Mouse (Mus musculus) retina, postnatal 7 days (tissue): ENCODE measurements around the gene Lhx5.

ENCODE experiments used
- DNase-seq: peaks from one replicate; pipeline ENCODE4 v3.0.0-alpha.2; 2012; ENCODE audit warnings: low read depth, low spot score

The Lhx5 gene

GRCm38 (mm10) chr5:120465062-120465461 lies 33.6 kb downstream of the Lhx5 start:
- DNase-seq: no peak

- DNase-seq: no peak
Measured at GRCm38 (mm10) chr5:120465860-120466259, 34.4 kb downstream of the Lhx5 start.

- no peak for DNase-seq
Measured at GRCm38 (mm10) chr5:120467026-120467425, 35.5 kb downstream of the Lhx5 start.

GRCm38 (mm10) chr5:120468336-120468735 lies 36.8 kb downstream of the Lhx5 start:
- no peak for DNase-seq

- no peak for DNase-seq
Measured at GRCm38 (mm10) chr5:120468830-120469229, 37.3 kb downstream of the Lhx5 start.

- DNase-seq: no peak
Measured at GRCm38 (mm10) chr5:120471538-120471937, 40.0 kb downstream of the Lhx5 start.

- DNase-seq: no peak
Measured at GRCm38 (mm10) chr5:120472770-120473169, 41.3 kb downstream of the Lhx5 start, which contains the start of gene Sdsl. TSS of gene Sdsl (minus strand) at chr5:120472810.

- no peak for DNase-seq
Measured at GRCm38 (mm10) chr5:120473361-120473760, 41.9 kb downstream of the Lhx5 start.

- DNase-seq: no peak
Measured at GRCm38 (mm10) chr5:120475861-120476260, 44.4 kb downstream of the Lhx5 start.

GRCm38 (mm10) chr5:120476296-120476695 lies 44.8 kb downstream of the Lhx5 start, which contains the start of gene Sds:
TSS of gene Sds (plus strand) at chr5:120476526.
- DNase-seq: no peak

- no peak for DNase-seq
Measured at GRCm38 (mm10) chr5:120477993-120478392, 46.5 kb downstream of the Lhx5 start.

- no peak for DNase-seq
Measured at GRCm38 (mm10) chr5:120479538-120479937, 48.0 kb downstream of the Lhx5 start.

- no peak for DNase-seq
Measured at GRCm38 (mm10) chr5:120481205-120481604, 49.7 kb downstream of the Lhx5 start.

- DNase-seq: no peak
Measured at GRCm38 (mm10) chr5:120483399-120483798, 51.9 kb downstream of the Lhx5 start.

- DNase-seq: no peak
Measured at GRCm38 (mm10) chr5:120487844-120488243, 56.3 kb downstream of the Lhx5 start.

- DNase-seq: no peak
Measured at GRCm38 (mm10) chr5:120490679-120491192, 59.2 kb downstream of the Lhx5 start.
